In genomic region chr4:74252245-74253105, GRCm38 (mm10) we compare ENCODE assay signal across 8 mouse cellular contexts. TPM values are rescaled to one million over a fixed set of nuclear protein-coding genes. Genes with fewer than 3 reads are reported as not detected.
DNase-seq lines count a peak whose midpoint lies in the region; ATAC-seq and TF ChIP-seq lines count a peak whose summit lies in the region.

No protein-coding gene starts in this region.

- peak; percentile 65 for ATAC-seq in Patski
- ATAC-seq in embryonic facial prominence, embryonic 15.5 days (ENCODE audit: insufficient number of reproducible peaks, low FRiP score, low TSS enrichment, low read depth), result peak; percentile 69

- peak overlapping the region; percentile 76 for H3K9ac ChIP-seq in embryonic facial prominence, embryonic 15.5 days

- POLR2A ChIA-PET in Patski (lab: Charles Lee), result interaction anchor here (0.9 kb wide), 1 partner anchor 19 kb away, joined by 3 read pairs; no protein-coding TSS in a partner anchor

- TF ChIP-seq CTCF in Patski (IDR thresholded peaks at IDR 0.05), result no peak

- CTCF ChIA-PET in Patski (lab: Charles Lee), result no interaction called here

- intact Hi-C loops in gastrocnemius, postnatal 14 days (cut with DNase I; ENCODE audit: low total_unique reads), result no loop called here

- DNase-seq in gastrocnemius, postnatal 14 days, result peak; percentile 26
- DNase-seq in gastrocnemius, postnatal 10 days, result no peak
- DNase-seq in Patski (ENCODE audit: low read depth, low spot score), result peak; percentile 13
- DNase-seq in heart, postnatal 4 days, result peak; percentile 51
- DNase-seq in layer of hippocampus, postnatal 25 days (ENCODE audit: extremely low spot score in 1 of 2, low spot score in 1 of 2), result peak; percentile 30 to 41
- peak; percentile 54 for DNase-seq in lung, postnatal 36 days
- peak; percentile 26 for DNase-seq in skeletal muscle tissue, adult 2 months (ENCODE audit: low read depth, low spot score)

- H3K36me3 ChIP-seq in embryonic facial prominence, embryonic 15.5 days, result no peaks in the 10 kb centered on the region

- in situ Hi-C loops in Patski (cut with MboI; ENCODE audit: low pct_unique_long_range_greater_than_20kb), result no loop called here

- WGBS in embryonic facial prominence, embryonic 15.5 days, result 1% methylated on average over 46 of the region's 46 CpGs

- H3K27me3 ChIP-seq in Patski, result no peaks in the 10 kb centered on the region
- no peaks in the 10 kb centered on the region for H3K27me3 ChIP-seq in embryonic facial prominence, embryonic 15.5 days

- peaks cover 8% of the 10 kb centered on the region for H3K4me1 ChIP-seq in embryonic facial prominence, embryonic 15.5 days

- H3K9me3 ChIP-seq in embryonic facial prominence, embryonic 15.5 days (replicated peaks), result no peaks in the 10 kb centered on the region

- H3K4me3 ChIP-seq in embryonic facial prominence, embryonic 15.5 days (replicated peaks), result peak overlapping the region; percentile 82

- H3K4me2 ChIP-seq in embryonic facial prominence, embryonic 15.5 days (replicated peaks), result peak overlapping the region; percentile 75

- peak overlapping the region; percentile 88 for H3K27ac ChIP-seq in embryonic facial prominence, embryonic 15.5 days (replicated peaks)

RNA-seq across cellular contexts. Expression of gene Kdm4c, which starts 10.2 kb away (rescaled TPM):
- total RNA-seq in gastrocnemius, postnatal 14 days (2021), result 1 to 10 TPM; 8.9 to 9.2 TPM
- 10 to 100 TPM; 12.9 to 16.1 TPM for total RNA-seq in gastrocnemius, postnatal 10 days (2021)
- polyA plus RNA-seq in Patski (2021), result 18.0 TPM
- 15.5 and 16.6 TPM in 2 replicates for polyA plus RNA-seq in embryonic facial prominence, embryonic 15.5 days (2015; fragmentation: Nextera tagmentation; extraction: Ambion mirVana)
- total RNA-seq in heart, postnatal 4 days (2021), result 10 to 100 TPM; 14.6 to 15.3 TPM
- total RNA-seq in layer of hippocampus, postnatal 25 days (2021), result 10 to 100 TPM; 23.6 to 26.1 TPM
